Mouse (Mus musculus): ENCODE data around the gene Vps45.

GRCm38 (mm10) chr3:96070241-96070640, 12.0 kb upstream of the Vps45 start:
- TF ChIP-seq POLR2A (IDR thresholded peaks at IDR 0.05; ENCODE audit: control insufficient read depth, low read depth, low read length) (no peak), CTCF (IDR thresholded peaks at IDR 0.05; ENCODE audit: control insufficient read depth, insufficient read depth, insufficient replicate concordance, low read depth, low read length) (no peak)
